Mouse (Mus musculus): ENCODE measurements at regions not wholly inside any gene's neighbourhood (a gene's known extent, or its start where the extent isn't known, plus 50 kb on each side); places are given as distances from the start of the nearest gene placed in this dataset.

DNA sequence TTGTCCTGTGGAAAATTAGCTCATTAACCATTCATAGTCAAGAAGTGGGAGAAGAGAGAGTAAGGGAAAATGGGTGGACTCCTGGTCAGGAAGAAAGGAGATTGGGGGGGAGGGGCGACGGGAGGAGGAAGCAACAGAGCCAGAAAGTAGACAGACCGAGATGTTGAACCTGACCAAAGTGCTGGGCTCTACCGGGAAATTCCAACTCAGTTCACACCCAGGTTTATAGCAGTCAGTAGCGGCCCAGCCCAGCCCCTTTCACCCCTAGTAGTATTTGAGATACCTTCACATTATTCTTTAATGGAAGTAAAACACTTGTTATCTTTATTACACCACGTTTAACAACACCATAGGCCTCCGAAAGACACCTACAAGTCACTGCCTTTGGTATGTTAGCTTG is 158.2 kb downstream of the Hibadh start:
- DNase-seq (ENCODE audit: low spot score in 2 of 2): no peak

DNA sequence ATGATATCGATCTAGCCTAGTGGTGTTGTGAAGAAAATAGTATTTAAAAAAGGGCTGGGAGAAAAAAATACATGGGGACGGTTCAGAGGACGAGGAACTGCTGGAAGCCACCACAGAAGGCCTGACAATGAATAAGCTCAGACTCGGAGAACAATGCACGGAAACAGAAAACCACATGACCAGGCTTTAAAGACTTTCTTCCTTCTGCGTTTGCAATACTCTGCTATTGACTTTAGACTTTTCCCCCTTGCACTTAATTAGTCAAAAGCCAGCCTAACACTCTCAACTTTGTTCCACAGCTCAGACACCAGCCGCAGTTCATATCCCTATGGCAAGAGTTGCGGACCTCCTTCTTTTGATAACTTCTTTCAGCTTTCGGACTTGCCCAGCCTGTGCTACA is 154.0 kb downstream of the Hibadh start:
- no peak for DNase-seq (ENCODE audit: low spot score in 2 of 2)

DNA sequence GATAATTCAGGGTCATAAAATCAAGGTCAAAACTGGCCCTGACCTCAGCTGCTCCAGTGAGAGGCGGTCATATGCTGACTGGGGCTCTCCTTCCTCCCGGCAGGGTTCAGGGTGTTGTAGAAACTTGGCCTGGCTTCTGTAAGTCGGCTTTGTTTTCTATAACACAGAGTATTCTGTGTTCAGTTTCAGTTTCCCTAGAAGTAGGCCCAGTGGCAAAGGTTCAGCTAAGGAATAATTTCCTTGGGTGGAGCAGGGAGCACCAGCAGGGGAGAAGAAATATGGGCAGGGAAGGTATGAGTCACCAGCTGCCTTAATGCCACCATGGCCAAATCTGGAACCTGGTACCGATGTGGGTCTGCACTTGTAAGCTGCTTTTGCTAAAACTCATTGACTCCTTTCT is 153.5 kb downstream of the Hibadh start:
- DNase-seq (ENCODE audit: low spot score in 2 of 2): no peak

DNA sequence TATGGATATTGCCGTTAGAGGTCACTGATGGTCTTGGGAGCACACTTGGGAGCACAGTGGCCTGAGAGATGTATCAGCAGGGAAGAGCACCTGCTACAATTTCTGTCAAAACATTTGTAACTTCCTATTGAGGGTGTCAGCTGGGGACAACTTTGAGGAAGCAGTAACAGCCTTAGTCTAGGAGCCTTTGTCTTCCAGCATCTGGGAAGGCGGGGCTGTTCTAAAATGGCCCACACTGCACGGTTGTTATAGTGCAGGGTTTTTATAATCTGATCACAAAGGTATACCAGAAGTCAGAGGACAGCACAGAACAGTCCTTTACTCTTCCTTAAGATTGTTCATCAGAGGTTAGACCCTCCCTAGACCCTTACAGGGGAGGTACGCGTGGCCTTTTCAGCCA is 152.3 kb downstream of the Hibadh start:
- no peak for DNase-seq (ENCODE audit: low spot score in 2 of 2)

DNA sequence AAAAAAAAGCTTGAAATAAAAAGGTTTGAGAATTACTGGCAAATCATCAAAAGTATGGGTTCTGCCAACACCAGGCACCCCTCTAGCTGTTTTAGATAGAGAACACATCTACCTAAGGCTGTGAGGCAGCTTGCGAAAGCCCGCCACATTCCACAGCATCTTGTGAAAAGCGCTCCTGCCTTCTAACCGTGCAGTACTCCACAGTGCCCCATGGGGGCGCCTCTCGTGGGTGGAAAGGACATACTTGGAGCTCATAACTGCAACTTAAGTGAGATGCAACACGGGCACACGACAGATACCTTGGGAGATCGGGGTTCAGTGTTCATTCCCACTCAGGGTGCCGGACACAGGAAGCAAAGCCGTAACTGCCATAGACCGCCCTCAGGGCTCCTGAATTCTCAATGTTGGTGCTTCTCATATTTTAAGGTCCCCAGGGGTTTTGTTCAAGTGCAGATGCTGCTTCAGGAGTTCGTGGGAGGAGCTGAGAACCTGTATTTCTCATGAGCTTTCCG is 149.9 kb downstream of the Hibadh start:
- DNase-seq (ENCODE audit: low spot score in 2 of 2): no peak

DNA sequence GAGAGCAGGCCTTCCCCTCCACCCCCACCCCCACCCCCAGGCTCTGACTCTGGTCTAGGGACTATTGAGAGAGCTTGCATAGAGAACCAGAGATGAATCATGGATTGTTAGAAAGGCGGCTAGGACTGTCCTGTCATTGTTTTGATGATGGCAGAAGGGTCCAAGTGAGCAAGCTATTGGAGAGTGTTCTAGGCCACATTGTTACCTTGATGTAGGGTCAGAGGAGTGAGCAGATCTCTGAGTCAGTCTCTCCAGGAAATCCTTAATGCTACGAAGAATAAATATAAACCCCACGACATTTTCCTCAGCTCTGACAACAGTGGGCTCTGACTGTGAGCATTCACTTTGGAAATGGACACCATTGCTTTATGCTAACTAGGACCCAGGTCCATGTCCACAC is 144.9 kb downstream of the Hibadh start:
- DNase-seq (ENCODE audit: low spot score in 2 of 2): no peak

DNA sequence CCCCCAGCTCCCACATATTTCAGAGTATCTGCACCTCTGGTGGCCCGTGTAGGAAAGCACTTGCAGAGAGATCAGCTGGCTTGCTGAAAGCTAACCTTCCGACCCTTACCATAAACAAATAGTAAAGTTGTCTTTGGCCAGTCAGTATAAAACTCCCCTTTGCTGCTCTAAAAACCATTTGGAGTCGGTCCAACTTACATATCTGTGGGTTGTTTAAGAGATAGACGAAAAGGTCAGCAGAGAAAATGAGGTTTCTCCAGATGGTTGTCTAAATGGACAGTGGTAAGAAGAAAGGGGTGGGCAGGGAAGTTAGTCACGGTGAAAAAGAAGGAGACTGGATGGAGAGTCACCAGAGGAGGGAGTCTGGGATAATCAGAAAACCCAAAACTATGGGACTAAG is 144.3 kb downstream of the Hibadh start:
- DNase-seq (ENCODE audit: low spot score in 2 of 2): no peak

Measured in cerebellum, postnatal 4 days (tissue).